Mouse (Mus musculus): ENCODE results near the gene Rac1. TPM values are rescaled to one million over a fixed set of nuclear protein-coding genes. Genes with fewer than 3 reads are reported as not detected.

The Rac1 gene
- polyA plus RNA-seq, 1 experiment from 2014 or later: 554 TPM

GRCm38 (mm10) chr5:143518045-143518591 is 9.7 kb downstream of the Rac1 start:
- Histone ChIP-seq H3K4me3 (ENCODE audit: low read depth, low read length) (no peak overlapping the region), H3K9ac (ENCODE audit: low read length) (no peak overlapping the region), H3K9me3 (ENCODE audit: control insufficient read depth, low read length) (no peaks in the 10 kb centered on the region), H3K27ac (replicated peaks; ENCODE audit: low read depth, low read length) (no peak overlapping the region), H3K27me3 (ENCODE audit: control insufficient read depth, insufficient read depth, low read length) (no peaks in the 10 kb centered on the region), H3K4me2 (ENCODE audit: low read depth, severe bottlenecking) (no peak overlapping the region), H3K4me1 (ENCODE audit: control insufficient read depth, insufficient read depth, low read length) (no peaks in the 10 kb centered on the region), H3K36me3 (ENCODE audit: control insufficient read depth, insufficient read depth, low read length) (peaks cover 24% of the 10 kb centered on the region)
- WGBS: 88% methylated on average over 6 of the region's 6 CpGs
- no peak for DNase-seq (ENCODE audit: low spot score)
- ATAC-seq (ENCODE audit: insufficient number of reproducible peaks, low FRiP score, low TSS enrichment, low read depth): no peak

GRCm38 (mm10) chr5:143517436-143517835 is 10.4 kb downstream of the Rac1 start:
- Histone ChIP-seq H3K4me1 (ENCODE audit: control insufficient read depth, insufficient read depth, low read length) (no peaks in the 10 kb centered on the region), H3K4me3 (ENCODE audit: low read depth, low read length) (no peak overlapping the region), H3K9me3 (ENCODE audit: control insufficient read depth, low read length) (no peaks in the 10 kb centered on the region), H3K27me3 (ENCODE audit: control insufficient read depth, insufficient read depth, low read length) (no peaks in the 10 kb centered on the region), H3K4me2 (ENCODE audit: low read depth, severe bottlenecking) (no peak overlapping the region), H3K27ac (replicated peaks; ENCODE audit: low read depth, low read length) (no peak overlapping the region), H3K36me3 (ENCODE audit: control insufficient read depth, insufficient read depth, low read length) (peaks cover 26% of the 10 kb centered on the region), H3K9ac (ENCODE audit: low read length) (no peak overlapping the region)
- 76% methylated on average over 6 of the region's 6 CpGs for whole genome bisulfite sequencing
- ATAC-seq (ENCODE audit: insufficient number of reproducible peaks, low FRiP score, low TSS enrichment, low read depth): no peak
- DNase-seq (ENCODE audit: low spot score): no peak

- no peak for DNase-seq (ENCODE audit: low spot score)
- H3K4me1 ChIP-seq (ENCODE audit: control insufficient read depth, insufficient read depth, low read length): no peaks in the 10 kb centered on the region
- H3K36me3 ChIP-seq (ENCODE audit: control insufficient read depth, insufficient read depth, low read length): peaks cover 28% of the 10 kb centered on the region
- ATAC-seq (ENCODE audit: insufficient number of reproducible peaks, low FRiP score, low TSS enrichment, low read depth): no peak
- no peak overlapping the region for H3K27ac ChIP-seq (replicated peaks; ENCODE audit: low read depth, low read length)
- WGBS: 93% methylated on average over 11 of the region's 11 CpGs
- no peak overlapping the region for H3K9ac ChIP-seq (ENCODE audit: low read length)
- H3K4me2 ChIP-seq (ENCODE audit: low read depth, severe bottlenecking): no peak overlapping the region
- no peaks in the 10 kb centered on the region for H3K9me3 ChIP-seq (ENCODE audit: control insufficient read depth, low read length)
- no peak overlapping the region for H3K4me3 ChIP-seq (ENCODE audit: low read depth, low read length)
- no peaks in the 10 kb centered on the region for H3K27me3 ChIP-seq (ENCODE audit: control insufficient read depth, insufficient read depth, low read length)
These were observed 10.8 kb downstream of the Rac1 start for GRCm38 (mm10) chr5:143517005-143517404.

GRCm38 (mm10) chr5:143514878-143515277 is 13.0 kb downstream of the Rac1 start:
- ATAC-seq (ENCODE audit: insufficient number of reproducible peaks, low FRiP score, low TSS enrichment, low read depth) (no peak), DNase-seq (ENCODE audit: low spot score) (no peak)
- WGBS: 94% methylated on average over 5 of the region's 5 CpGs
- Histone ChIP-seq H3K36me3 (ENCODE audit: control insufficient read depth, insufficient read depth, low read length) (peaks cover 28% of the 10 kb centered on the region), H3K4me3 (ENCODE audit: low read depth, low read length) (no peak overlapping the region), H3K4me2 (ENCODE audit: low read depth, severe bottlenecking) (no peak overlapping the region), H3K27me3 (ENCODE audit: control insufficient read depth, insufficient read depth, low read length) (no peaks in the 10 kb centered on the region), H3K4me1 (ENCODE audit: control insufficient read depth, insufficient read depth, low read length) (no peaks in the 10 kb centered on the region), H3K9me3 (ENCODE audit: control insufficient read depth, low read length) (no peaks in the 10 kb centered on the region), H3K27ac (replicated peaks; ENCODE audit: low read depth, low read length) (no peak overlapping the region), H3K9ac (ENCODE audit: low read length) (no peak overlapping the region)

GRCm38 (mm10) chr5:143512305-143512704 is 15.5 kb downstream of the Rac1 start:
- H3K4me1 ChIP-seq (ENCODE audit: control insufficient read depth, insufficient read depth, low read length): no peaks in the 10 kb centered on the region
- WGBS: 97% methylated on average over 4 of the region's 4 CpGs
- H3K9me3 ChIP-seq (ENCODE audit: control insufficient read depth, low read length): no peaks in the 10 kb centered on the region
- no peak overlapping the region for H3K4me3 ChIP-seq (ENCODE audit: low read depth, low read length)
- H3K27ac ChIP-seq (replicated peaks; ENCODE audit: low read depth, low read length): no peak overlapping the region
- H3K4me2 ChIP-seq (ENCODE audit: low read depth, severe bottlenecking): no peak overlapping the region
- H3K36me3 ChIP-seq (ENCODE audit: control insufficient read depth, insufficient read depth, low read length): peaks cover 38% of the 10 kb centered on the region
- H3K27me3 ChIP-seq (ENCODE audit: control insufficient read depth, insufficient read depth, low read length): no peaks in the 10 kb centered on the region
- ATAC-seq (ENCODE audit: insufficient number of reproducible peaks, low FRiP score, low TSS enrichment, low read depth): no peak
- no peak overlapping the region for H3K9ac ChIP-seq (ENCODE audit: low read length)
- DNase-seq (ENCODE audit: low spot score): no peak

GRCm38 (mm10) chr5:143511577-143511976 is 16.3 kb downstream of the Rac1 start:
- ATAC-seq (ENCODE audit: insufficient number of reproducible peaks, low FRiP score, low TSS enrichment, low read depth): no peak
- no peak overlapping the region for H3K4me3 ChIP-seq (ENCODE audit: low read depth, low read length)
- no peaks in the 10 kb centered on the region for H3K9me3 ChIP-seq (ENCODE audit: control insufficient read depth, low read length)
- no peak overlapping the region for H3K9ac ChIP-seq (ENCODE audit: low read length)
- peaks cover 37% of the 10 kb centered on the region for H3K36me3 ChIP-seq (ENCODE audit: control insufficient read depth, insufficient read depth, low read length)
- H3K4me2 ChIP-seq (ENCODE audit: low read depth, severe bottlenecking): no peak overlapping the region
- no peaks in the 10 kb centered on the region for H3K4me1 ChIP-seq (ENCODE audit: control insufficient read depth, insufficient read depth, low read length)
- 87% methylated on average over 4 of the region's 4 CpGs for WGBS
- no peaks in the 10 kb centered on the region for H3K27me3 ChIP-seq (ENCODE audit: control insufficient read depth, insufficient read depth, low read length)
- H3K27ac ChIP-seq (replicated peaks; ENCODE audit: low read depth, low read length): no peak overlapping the region
- DNase-seq (ENCODE audit: low spot score): no peak

GRCm38 (mm10) chr5:143509737-143510136 is 18.1 kb downstream of the Rac1 start:
- DNase-seq (ENCODE audit: low spot score) (no peak), ATAC-seq (ENCODE audit: insufficient number of reproducible peaks, low FRiP score, low TSS enrichment, low read depth) (no peak)
- H3K4me3 ChIP-seq (ENCODE audit: low read depth, low read length): no peak overlapping the region
- peaks cover 30% of the 10 kb centered on the region for H3K36me3 ChIP-seq (ENCODE audit: control insufficient read depth, insufficient read depth, low read length)
- 86% methylated on average over 11 of the region's 11 CpGs for WGBS
- no peak overlapping the region for H3K4me2 ChIP-seq (ENCODE audit: low read depth, severe bottlenecking)
- no peaks in the 10 kb centered on the region for H3K27me3 ChIP-seq (ENCODE audit: control insufficient read depth, insufficient read depth, low read length)
- H3K27ac ChIP-seq (replicated peaks; ENCODE audit: low read depth, low read length): no peak overlapping the region
- H3K4me1 ChIP-seq (ENCODE audit: control insufficient read depth, insufficient read depth, low read length): no peaks in the 10 kb centered on the region
- no peak overlapping the region for H3K9ac ChIP-seq (ENCODE audit: low read length)
- no peaks in the 10 kb centered on the region for H3K9me3 ChIP-seq (ENCODE audit: control insufficient read depth, low read length)

GRCm38 (mm10) chr5:143509294-143509693 is 18.5 kb downstream of the Rac1 start:
- Histone ChIP-seq H3K9me3 (ENCODE audit: control insufficient read depth, low read length) (no peaks in the 10 kb centered on the region), H3K27me3 (ENCODE audit: control insufficient read depth, insufficient read depth, low read length) (no peaks in the 10 kb centered on the region), H3K4me2 (ENCODE audit: low read depth, severe bottlenecking) (no peak overlapping the region), H3K27ac (replicated peaks; ENCODE audit: low read depth, low read length) (no peak overlapping the region), H3K9ac (ENCODE audit: low read length) (no peak overlapping the region), H3K4me3 (ENCODE audit: low read depth, low read length) (no peak overlapping the region), H3K4me1 (ENCODE audit: control insufficient read depth, insufficient read depth, low read length) (no peaks in the 10 kb centered on the region), H3K36me3 (ENCODE audit: control insufficient read depth, insufficient read depth, low read length) (peaks cover 28% of the 10 kb centered on the region)
- ATAC-seq (ENCODE audit: insufficient number of reproducible peaks, low FRiP score, low TSS enrichment, low read depth) (no peak), DNase-seq (ENCODE audit: low spot score) (no peak)
- WGBS: 85% methylated on average over 9 of the region's 9 CpGs

- 91% methylated on average over 7 of the region's 7 CpGs for WGBS
- Histone ChIP-seq H3K27ac (replicated peaks; ENCODE audit: low read depth, low read length) (no peak overlapping the region), H3K27me3 (ENCODE audit: control insufficient read depth, insufficient read depth, low read length) (no peaks in the 10 kb centered on the region), H3K36me3 (ENCODE audit: control insufficient read depth, insufficient read depth, low read length) (peaks cover 19% of the 10 kb centered on the region), H3K9me3 (ENCODE audit: control insufficient read depth, low read length) (no peaks in the 10 kb centered on the region), H3K4me2 (ENCODE audit: low read depth, severe bottlenecking) (no peak overlapping the region), H3K9ac (ENCODE audit: low read length) (no peak overlapping the region), H3K4me3 (ENCODE audit: low read depth, low read length) (no peak overlapping the region), H3K4me1 (ENCODE audit: control insufficient read depth, insufficient read depth, low read length) (no peaks in the 10 kb centered on the region)
- DNase-seq (ENCODE audit: low spot score) (no peak), ATAC-seq (ENCODE audit: insufficient number of reproducible peaks, low FRiP score, low TSS enrichment, low read depth) (no peak)
These were observed 22.3 kb downstream of the Rac1 start for GRCm38 (mm10) chr5:143505545-143505944.
